Mouse (Mus musculus) limb, embryonic 14.5 days (tissue): ENCODE results near the gene Farp2. TPM values are rescaled to one million over a fixed set of nuclear protein-coding genes. Genes with fewer than 3 reads are reported as not detected.

ENCODE experiments used
- ATAC-seq: fragments of 200-750 bp; cut with Nextera tagmentation; 2 replicates; pipeline ENCODE4 v1.8.0; 2017; ENCODE audit warnings: low read depth, moderate number of reproducible peaks, moderate TSS enrichment; ENCODE audit not compliant: low FRiP score
- DNase-seq: peaks from one replicate; pipeline ENCODE4 v3.0.0-alpha.2; 2015; ENCODE audit warnings: low spot score
- H3K27ac ChIP-seq: fragments of 300-500 bp; sonication (generic); replicated peaks from 2 replicates; pipeline ENCODE4 v1.5.1; 2014; ENCODE audit warnings: low read depth, mild to moderate bottlenecking, low read length, moderate library complexity, mixed read lengths
- H3K27me3 ChIP-seq: fragments of 300-500 bp; sonication (generic); 2 replicates; pipeline ENCODE4 v1.6.1; 2014; ENCODE audit warnings: low read length, mixed read lengths; ENCODE audit not compliant: control insufficient read depth, insufficient read depth
- H3K36me3 ChIP-seq: fragments of 300-500 bp; sonication (generic); 2 replicates; pipeline ENCODE4 v1.6.1; 2014; ENCODE audit warnings: mild to moderate bottlenecking, low read length, moderate library complexity, mixed read lengths; ENCODE audit not compliant: control insufficient read depth, insufficient read depth
- H3K4me1 ChIP-seq: fragments of 300-500 bp; sonication (generic); 2 replicates; pipeline ENCODE4 v1.6.1; 2014; ENCODE audit warnings: antibody characterized with exemption, low read length, mixed read lengths; ENCODE audit not compliant: control insufficient read depth, insufficient read depth
- H3K4me2 ChIP-seq: fragments of 300-500 bp; sonication (generic); replicated peaks from 2 replicates; pipeline ENCODE4 v1.6.1; 2014; ENCODE audit warnings: low read depth, mild to moderate bottlenecking, low read length, moderate library complexity; ENCODE audit not compliant: severe bottlenecking
- H3K4me3 ChIP-seq: fragments of 300-500 bp; sonication (generic); replicated peaks from 2 replicates; pipeline ENCODE4 v1.5.1; 2014; ENCODE audit warnings: low read length
- H3K9ac ChIP-seq: fragments of 300-500 bp; sonication (generic); 2 replicates; pipeline ENCODE4 v1.6.1; 2014; ENCODE audit warnings: mild to moderate bottlenecking, low read depth, low read length, moderate library complexity; ENCODE audit not compliant: severe bottlenecking
- H3K9me3 ChIP-seq: fragments of 300-500 bp; sonication (generic); 2 replicates; pipeline ENCODE4 v1.6.1; 2016; ENCODE audit warnings: low read length; ENCODE audit not compliant: control insufficient read depth
- POLR2A ChIP-seq: fragments of 200-500 bp; IDR thresholded peaks from 2 replicates; pipeline ENCODE4 v1.8.0; 2012; ENCODE audit warnings: inconsistent platforms, mild to moderate bottlenecking, moderate library complexity, borderline replicate concordance; ENCODE audit not compliant: insufficient read depth, insufficient read length; ENCODE audit errors: extremely low read depth
- WGBS: fragments of 180-500 bp; shearing (Covaris S2); extraction: QIAGEN DNeasy Blood & Tissue Kit; methylation state at CpG from one replicate; pipeline ENCODE4 v1.1.7; 2014; 5-methylcytosine and 5-hydroxymethylcytosine counted together
- polyA plus RNA-seq, 2 experiments: library from polyadenylated mRNA; depleted of rRNA in 1 of 2; stranded (reverse) in 1 of 2; unstranded in 1 of 2; fragments of >200 nt; fragmentation: Nextera tagmentation in 1 of 2; extraction: Ambion mirVana in 1 of 2; gene quantifications; 2 replicates each; pipeline versions ENCODE4 v1.2.1 to v1.2.3; 2012 to 2014

Gene Farp2
- polyA plus RNA-seq, 2 experiments, result 9.2 to 9.3 TPM

GRCm38 (mm10) chr1:93618948-93619347 is 107.1 kb downstream of the Farp2 start:
- Histone ChIP-seq H3K27me3 (no peaks in the 10 kb centered on the region), H3K4me3 (no peak overlapping the region), H3K9me3 (no peaks in the 10 kb centered on the region), H3K27ac (no peak overlapping the region), H3K9ac (no peak overlapping the region), H3K36me3 (peaks cover 39% of the 10 kb centered on the region), H3K4me1 (peaks cover 11% of the 10 kb centered on the region; the same call in 1 of the 2 replicates), H3K4me2 (no peak overlapping the region)
- no peak for DNase-seq
- WGBS, result 64% methylated on average over 5 of the region's 5 CpGs
- ATAC-seq, result no peak
- no peak for TF ChIP-seq POLR2A

GRCm38 (mm10) chr1:93624502-93624901 is 112.6 kb downstream of the Farp2 start:
- H3K27me3 ChIP-seq, result no peaks in the 10 kb centered on the region
- no peaks in the 10 kb centered on the region for H3K4me1 ChIP-seq
- ATAC-seq (no peak), DNase-seq (no peak)
- no peaks in the 10 kb centered on the region for H3K9me3 ChIP-seq
- H3K27ac ChIP-seq, result no peak overlapping the region
- no peak for TF ChIP-seq POLR2A
- H3K9ac ChIP-seq, result no peak overlapping the region
- no peak overlapping the region for H3K4me2 ChIP-seq
- H3K4me3 ChIP-seq, result no peak overlapping the region
- H3K36me3 ChIP-seq, result peaks cover 93% of the 10 kb centered on the region
- WGBS, result 95% methylated on average over 1 of the region's 1 CpGs

GRCm38 (mm10) chr1:93630796-93631195 is 118.9 kb downstream of the Farp2 start:
- Histone ChIP-seq H3K36me3 (peaks cover 57% of the 10 kb centered on the region), H3K4me3 (no peak overlapping the region), H3K9ac (no peak overlapping the region), H3K9me3 (no peaks in the 10 kb centered on the region), H3K4me1 (peaks cover 7% of the 10 kb centered on the region), H3K27ac (no peak overlapping the region), H3K27me3 (no peaks in the 10 kb centered on the region), H3K4me2 (no peak overlapping the region)
- DNase-seq (no peak), ATAC-seq (no peak)
- WGBS, result 92% methylated on average over 3 of the region's 3 CpGs
- TF ChIP-seq POLR2A, result no peak

GRCm38 (mm10) chr1:93632723-93633122 is 120.8 kb downstream of the Farp2 start:
- H3K27ac ChIP-seq, result no peak overlapping the region
- H3K36me3 ChIP-seq, result peaks cover 39% of the 10 kb centered on the region
- H3K9me3 ChIP-seq, result no peaks in the 10 kb centered on the region
- 93% methylated on average over 3 of the region's 3 CpGs for WGBS
- no peak for DNase-seq
- no peak for ATAC-seq
- H3K4me2 ChIP-seq, result no peak overlapping the region
- no peak for TF ChIP-seq POLR2A
- H3K9ac ChIP-seq, result no peak overlapping the region
- H3K4me1 ChIP-seq, result peaks cover 7% of the 10 kb centered on the region
- H3K27me3 ChIP-seq, result no peaks in the 10 kb centered on the region
- no peak overlapping the region for H3K4me3 ChIP-seq

- Histone ChIP-seq H3K4me1 (peaks cover 7% of the 10 kb centered on the region), H3K9me3 (no peaks in the 10 kb centered on the region), H3K4me2 (peak overlapping the region; percentile 84), H3K27ac (no peak overlapping the region), H3K27me3 (no peaks in the 10 kb centered on the region), H3K4me3 (peak overlapping the region; percentile 97), H3K36me3 (peaks cover 22% of the 10 kb centered on the region; the same call in 1 of the 2 replicates), H3K9ac (peak overlapping the region; percentile 95)
- ATAC-seq (no peak), DNase-seq (peak; percentile 39)
- WGBS, result 4% methylated on average over 6 of the region's 6 CpGs
- TF ChIP-seq POLR2A, result no peak
Measured at GRCm38 (mm10) chr1:93634481-93634891, 122.6 kb downstream of the Farp2 start.
